Mouse (Mus musculus) lung, postnatal 0 days (tissue): ENCODE measurements at regions not wholly inside any gene's neighbourhood (a gene's known extent, or its start where the extent isn't known, plus 50 kb on each side); places are given as distances from the start of the nearest gene placed in this dataset.

ENCODE experiments used
- CTCF ChIP-seq: IDR thresholded peaks from 2 replicates; pipeline ENCODE4 v1.5.1; 2016; ENCODE audit warnings: antibody characterized with exemption, mild to moderate bottlenecking
- EP300 ChIP-seq: IDR thresholded peaks from 2 replicates; pipeline ENCODE4 v1.6.1; 2016; ENCODE audit warnings: antibody characterized with exemption, mild to moderate bottlenecking, control low read depth

DNA sequence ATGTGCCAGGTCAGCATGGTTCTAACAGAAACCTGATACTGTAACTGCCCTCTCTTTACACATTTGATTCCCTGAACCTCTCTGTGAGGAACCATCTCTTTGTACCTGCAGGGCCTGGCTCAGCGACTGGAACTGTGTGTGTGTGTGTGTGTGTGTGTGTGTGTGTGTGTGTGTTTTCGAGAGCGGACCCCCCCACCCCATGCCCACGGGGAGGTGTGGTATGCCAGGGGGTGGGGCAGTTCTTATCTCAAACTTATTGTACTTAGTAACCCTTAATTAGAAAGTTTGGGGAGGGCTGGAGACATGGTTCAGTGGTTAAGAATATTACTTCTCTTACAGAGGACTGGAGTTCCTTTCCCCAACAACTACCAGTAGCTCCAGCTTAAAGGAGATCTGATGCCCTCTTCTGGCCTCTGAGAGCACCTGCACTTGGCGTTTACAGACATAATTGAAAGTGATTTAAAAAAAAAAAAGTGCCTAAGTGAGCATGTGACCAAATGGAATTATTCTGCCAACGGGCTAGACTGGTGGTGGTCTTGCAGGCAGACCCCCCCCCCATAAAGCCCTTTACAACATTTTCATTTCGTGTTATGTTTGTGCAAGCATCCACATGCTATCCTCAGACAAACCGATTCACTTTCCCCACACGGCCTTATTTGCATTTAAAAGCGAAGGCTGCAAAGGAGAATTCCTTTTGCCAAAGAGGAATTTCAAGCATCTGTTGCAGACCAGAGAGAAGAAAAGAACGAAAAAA lies 77.7 kb upstream of the Med14 start:
- TF ChIP-seq EP300 (no peak), CTCF (peak; percentile 68)
